ENCODE assay signal across 9 mouse cellular contexts in genomic region chr11:68956697-68957096, GRCm38 (mm10). TPM values are rescaled to one million over a fixed set of nuclear protein-coding genes. Genes with fewer than 3 reads are reported as not detected.
DNase-seq lines count a peak whose midpoint lies in the region; ATAC-seq and TF ChIP-seq lines count a peak whose summit lies in the region.
"Had no signal": no experiment of that assay in that cellular context is flagged by ENCODE, and none has a peak within 500 bp of the region (broad histone marks: within the 10 kb centered on the region; RNA-seq: fewer than 3 reads in every experiment).

No protein-coding gene starts in this region.

- no peak for TF ChIP-seq EP300 in stomach, postnatal 0 days (optimal IDR thresholded peaks at IDR 0.05)

- H3K4me2 ChIP-seq in neural tube, embryonic 11.5 days (ENCODE audit: low read depth) = no peak overlapping the region
- H3K4me2 ChIP-seq in limb, embryonic 13.5 days (replicated peaks) = peak overlapping the region; percentile 35
- no peak overlapping the region for H3K4me2 ChIP-seq in stomach, postnatal 0 days (replicated peaks; ENCODE audit: low read depth)

- intact Hi-C loops in heart, postnatal 14 days (cut with DNase I) = no loop called here
- intact Hi-C loops in left cerebral cortex, postnatal 4 days (cut with DNase I) = no loop called here

- WGBS in neural tube, embryonic 11.5 days = 29% methylated on average over 13 of the region's 13 CpGs
- WGBS in limb, embryonic 13.5 days = 32% methylated on average over 13 of the region's 13 CpGs
- WGBS in stomach, postnatal 0 days = 42% methylated on average over 13 of the region's 13 CpGs

- no peak overlapping the region for H3K27ac ChIP-seq in neural tube, embryonic 11.5 days (ENCODE audit: low read depth, low read length)
- no peak overlapping the region for H3K27ac ChIP-seq in limb, embryonic 13.5 days
- peak overlapping the region; percentile 49; the same call in 1 of the 2 replicates for H3K27ac ChIP-seq in stomach, postnatal 0 days (replicated peaks)

- H3K9me3 ChIP-seq in neural tube, embryonic 11.5 days (ENCODE audit: control insufficient read depth, low read length) = no peaks in the 10 kb centered on the region
- no peaks in the 10 kb centered on the region for H3K9me3 ChIP-seq in limb, embryonic 13.5 days
- no peaks in the 10 kb centered on the region for H3K9me3 ChIP-seq in stomach, postnatal 0 days (ENCODE audit: control insufficient read depth, low read length)

- H3K27me3 ChIP-seq in neural tube, embryonic 11.5 days (ENCODE audit: control insufficient read depth, insufficient read depth, low read length) = peaks cover 20% of the 10 kb centered on the region
- H3K27me3 ChIP-seq in limb, embryonic 13.5 days = peaks cover 55% of the 10 kb centered on the region
- no peaks in the 10 kb centered on the region for H3K27me3 ChIP-seq in stomach, postnatal 0 days (ENCODE audit: control insufficient read depth, insufficient read depth, low read length)

- DNase-seq in neural tube, embryonic 11.5 days (ENCODE audit: low spot score) = no peak
- no peak for DNase-seq in neural tube, embryonic 10.5 days (ENCODE audit: extremely low spot score, low spot score)
- peak; percentile 43 to 46 for DNase-seq in heart, postnatal 14 days
- no peak for DNase-seq in stomach, postnatal 0 days (ENCODE audit: low spot score)
- DNase-seq in frontal cortex, postnatal 25 days (ENCODE audit: low spot score in 2 of 2) = no peak
- no peak for DNase-seq in left cerebral cortex, postnatal 4 days
- DNase-seq in layer of hippocampus, postnatal 14 days (ENCODE audit: low spot score in 2 of 2) = no peak

- no peaks in the 10 kb centered on the region for H3K4me1 ChIP-seq in neural tube, embryonic 11.5 days (ENCODE audit: control insufficient read depth, insufficient read depth, low read length)
- H3K4me1 ChIP-seq in limb, embryonic 13.5 days = peaks cover 19% of the 10 kb centered on the region
- peaks cover 3% of the 10 kb centered on the region; the same call in 1 of the 2 replicates for H3K4me1 ChIP-seq in stomach, postnatal 0 days (replicated peaks; ENCODE audit: control insufficient read depth, insufficient read depth)

- H3K36me3 ChIP-seq in neural tube, embryonic 11.5 days (ENCODE audit: control insufficient read depth, insufficient read depth, low read length) = no peaks in the 10 kb centered on the region
- H3K36me3 ChIP-seq in limb, embryonic 13.5 days = no peaks in the 10 kb centered on the region
- no peaks in the 10 kb centered on the region for H3K36me3 ChIP-seq in stomach, postnatal 0 days (ENCODE audit: control insufficient read depth, insufficient read depth, low read length)

- TF ChIP-seq CTCF in stomach, postnatal 0 days (IDR thresholded peaks at IDR 0.05; ENCODE audit: low read depth) = no peak

- no peak overlapping the region; the same call in 1 of the 2 replicates for H3K9ac ChIP-seq in neural tube, embryonic 11.5 days (ENCODE audit: low read length)
- H3K9ac ChIP-seq in limb, embryonic 13.5 days = no peak overlapping the region
- H3K9ac ChIP-seq in stomach, postnatal 0 days (ENCODE audit: low read length) = no peak overlapping the region

- no peak for ATAC-seq in neural tube, embryonic 11.5 days (ENCODE audit: insufficient read depth, low FRiP score, low TSS enrichment)
- no peak for ATAC-seq in limb, embryonic 13.5 days (ENCODE audit: low FRiP score, low read depth)
- 0 out of 2 replicates have a peak, but pooled peaks have one; percentile 12 for ATAC-seq in stomach, postnatal 0 days (ENCODE audit: low FRiP score, low TSS enrichment)

- H3K4me3 ChIP-seq in neural tube, embryonic 11.5 days (ENCODE audit: low read depth, low read length) = 0 out of 2 replicates have a peak overlapping the region, but pooled peaks have one; percentile 2
- peak overlapping the region; percentile 9; the same call in 1 of the 2 replicates for H3K4me3 ChIP-seq in limb, embryonic 13.5 days
- H3K4me3 ChIP-seq in stomach, postnatal 0 days (ENCODE audit: low read depth, low read length) = no peak overlapping the region

RNA-seq across cellular contexts. Expression of gene Arhgef15, which starts 0.6 kb away (rescaled TPM):
- polyA plus RNA-seq in neural tube, embryonic 11.5 days (2014; fragmentation: Nextera tagmentation; extraction: Ambion mirVana) = 6.8 and 6.9 TPM in 2 replicates
- total RNA-seq in heart, postnatal 14 days (2021) = 10 to 100 TPM; 37.9 to 46.1 TPM
- polyA plus RNA-seq in limb, embryonic 13.5 days (2015; fragmentation: Nextera tagmentation; extraction: Ambion mirVana) = 6.3 and 7.2 TPM in 2 replicates
- polyA plus RNA-seq in stomach, postnatal 0 days (2015; fragmentation: Nextera tagmentation; extraction: Ambion mirVana) = 2.8 and 3.0 TPM in 2 replicates
- total RNA-seq in left cerebral cortex, postnatal 4 days (2021) = 10 to 100 TPM; 17.6 to 19.9 TPM
- total RNA-seq in layer of hippocampus, postnatal 14 days (2021) = 1 to 10 TPM; 7.6 to 9.7 TPM

RNA-seq across cellular contexts. Expression of gene Slc25a35, which starts 11.2 kb away (rescaled TPM):
- 1.4 and 2.1 TPM in 2 replicates for polyA plus RNA-seq in neural tube, embryonic 11.5 days (2014; fragmentation: Nextera tagmentation; extraction: Ambion mirVana)
- total RNA-seq in heart, postnatal 14 days (2021) = 1 to 10 TPM; 4.5 to 5.5 TPM
- polyA plus RNA-seq in limb, embryonic 13.5 days (2015; fragmentation: Nextera tagmentation; extraction: Ambion mirVana) = 2.4 and 3.0 TPM in 2 replicates
- 4.9 and 5.8 TPM in 2 replicates for polyA plus RNA-seq in stomach, postnatal 0 days (2015; fragmentation: Nextera tagmentation; extraction: Ambion mirVana)
- total RNA-seq in left cerebral cortex, postnatal 4 days (2021) = 1 to 10 TPM; 1.1 to 2.0 TPM
- 1 to 10 TPM; 4.6 to 4.8 TPM for total RNA-seq in layer of hippocampus, postnatal 14 days (2021)

RNA-seq across cellular contexts. Expression of gene Rangrf, which starts 18.3 kb away (rescaled TPM):
- 60.4 and 62.5 TPM in 2 replicates for polyA plus RNA-seq in neural tube, embryonic 11.5 days (2014; fragmentation: Nextera tagmentation; extraction: Ambion mirVana)
- 10 to 100 TPM; 51.9 to 61.2 TPM for total RNA-seq in heart, postnatal 14 days (2021)
- polyA plus RNA-seq in limb, embryonic 13.5 days (2015; fragmentation: Nextera tagmentation; extraction: Ambion mirVana) = 54.5 and 58.1 TPM in 2 replicates
- polyA plus RNA-seq in stomach, postnatal 0 days (2015; fragmentation: Nextera tagmentation; extraction: Ambion mirVana) = 34.8 and 35.1 TPM in 2 replicates
- total RNA-seq in left cerebral cortex, postnatal 4 days (2021) = 10 to 100 TPM; 16.4 to 23.8 TPM
- total RNA-seq in layer of hippocampus, postnatal 14 days (2021) = 10 to 100 TPM; 13.4 to 15.8 TPM

RNA-seq across cellular contexts. Expression of gene Odf4, which starts 29.8 kb away (rescaled TPM):
- polyA plus RNA-seq in neural tube, embryonic 11.5 days (2014; fragmentation: Nextera tagmentation; extraction: Ambion mirVana) = not detected in 2 replicates
- total RNA-seq in heart, postnatal 14 days (2021) = not detected
- polyA plus RNA-seq in limb, embryonic 13.5 days (2015; fragmentation: Nextera tagmentation; extraction: Ambion mirVana) = not detected in 2 replicates
- polyA plus RNA-seq in stomach, postnatal 0 days (2015; fragmentation: Nextera tagmentation; extraction: Ambion mirVana) = 0.22 TPM in 1 of 2 replicates, not detected in the other
- 1 to 10 TPM in 1 of 2 experiments, under 1 TPM in 1; 0.72 to 1.7 TPM for total RNA-seq in left cerebral cortex, postnatal 4 days (2021)
- under 1 TPM; 0.33 to 0.41 TPM for total RNA-seq in layer of hippocampus, postnatal 14 days (2021)
- total RNA-seq: heart, adult 18-20 months had no signal

RNA-seq across cellular contexts. Expression of gene Pfas, which starts 51.6 kb away (rescaled TPM):
- polyA plus RNA-seq in neural tube, embryonic 11.5 days (2014; fragmentation: Nextera tagmentation; extraction: Ambion mirVana) = 30.7 and 34.9 TPM in 2 replicates
- total RNA-seq in heart, postnatal 14 days (2021) = 1 to 10 TPM; 7.6 to 7.7 TPM
- polyA plus RNA-seq in limb, embryonic 13.5 days (2015; fragmentation: Nextera tagmentation; extraction: Ambion mirVana) = 39.6 and 40.6 TPM in 2 replicates
- 7.4 and 8.0 TPM in 2 replicates for polyA plus RNA-seq in stomach, postnatal 0 days (2015; fragmentation: Nextera tagmentation; extraction: Ambion mirVana)
- total RNA-seq in left cerebral cortex, postnatal 4 days (2021) = 10 to 100 TPM; 35.3 to 36.6 TPM
- 10 to 100 TPM; 24.1 to 25.3 TPM for total RNA-seq in layer of hippocampus, postnatal 14 days (2021)

Comparison
In these comparisons a context has a peak if more than half of its experiments do, and no peak if none do; other contexts are left out.
1. DNase-seq: peak in heart, postnatal 14 days (2 of 2); none in neural tube, embryonic 11.5 days (single experiment), neural tube, embryonic 10.5 days (single experiment), stomach, postnatal 0 days (single experiment), frontal cortex, postnatal 25 days (0 of 2), left cerebral cortex, postnatal 4 days (single experiment) and layer of hippocampus, postnatal 14 days (0 of 2).